In genomic region chr11:24726331-24726730, GRCm38 (mm10) we compare ENCODE assay signal across 13 mouse cellular contexts.
"Had no signal": no experiment of that assay in that cellular context is flagged by ENCODE, and none has a peak within 500 bp of the region (broad histone marks: within the 10 kb centered on the region; RNA-seq: fewer than 3 reads in every experiment).

No protein-coding gene starts in this region.

- H3K36me3 ChIP-seq: limb, embryonic 10.5 days; liver, embryonic 15.5 days; midbrain, embryonic 10.5 days; neural tube, embryonic 15.5 days had no signal

- H3K27me3 ChIP-seq: liver, embryonic 15.5 days; neural tube, embryonic 15.5 days had no signal

- H3K9ac ChIP-seq: liver, embryonic 15.5 days; neural tube, embryonic 15.5 days had no signal

- H3K4me2 ChIP-seq: liver, embryonic 11.5 days; liver, embryonic 15.5 days; neural tube, embryonic 15.5 days had no signal

- H3K4me1 ChIP-seq: liver, embryonic 15.5 days; neural tube, embryonic 15.5 days had no signal

- DNase-seq: kidney, postnatal 25 days; lung, adult 2 months; lung, postnatal 36 days; right cerebral cortex, adult 18-20 months; right cerebral cortex, postnatal 25 days; thymus, postnatal 36 days had no signal

- H3K27ac ChIP-seq: limb, embryonic 10.5 days; liver, embryonic 15.5 days; midbrain, embryonic 10.5 days; neural tube, embryonic 15.5 days had no signal

- H3K9me3 ChIP-seq: limb, embryonic 10.5 days; liver, embryonic 15.5 days; midbrain, embryonic 10.5 days; neural tube, embryonic 15.5 days had no signal

- H3K4me3 ChIP-seq: limb, embryonic 10.5 days; liver, embryonic 15.5 days; midbrain, embryonic 10.5 days; neural tube, embryonic 15.5 days had no signal

- ATAC-seq: lung, postnatal 0 days; midbrain, embryonic 16.5 days had no signal
